8 mouse cellular contexts compared by ENCODE assay signal in genomic region chr7:83892333-83892669, GRCm38 (mm10). TPM values are rescaled to one million over a fixed set of nuclear protein-coding genes. Genes with fewer than 3 reads are reported as not detected.
DNase-seq lines count a peak whose midpoint lies in the region; ATAC-seq and TF ChIP-seq lines count a peak whose summit lies in the region.

No protein-coding gene starts in this region.

- no peak for ATAC-seq in heart, embryonic 12.5 days (ENCODE audit: insufficient number of reproducible peaks, low FRiP score)
- no peak; the same call in none of the 2 replicates for ATAC-seq in hindbrain, embryonic 11.5 days (ENCODE audit: low FRiP score)
- ATAC-seq in granulocyte monocyte progenitor cell, adult 5-6 weeks (replicated peaks; ENCODE audit: poor library complexity, severe bottlenecking) = no peak

- peaks cover 20% of the 10 kb centered on the region for H3K4me1 ChIP-seq in heart, embryonic 12.5 days (replicated peaks)
- peaks cover 0 to 3% of the 10 kb centered on the region in 2 experiments; a peak in 1 of 4 replicates for H3K4me1 ChIP-seq in ES-E14 (ENCODE audit: control insufficient read depth in 2 of 2, insufficient read depth in 2 of 2, low read length in 2 of 2, poor library complexity in 1 of 2)
- H3K4me1 ChIP-seq in hindbrain, embryonic 11.5 days (replicated peaks; ENCODE audit: control insufficient read depth, insufficient read depth, low read length) = no peaks in the 10 kb centered on the region
- H3K4me1 ChIP-seq in megakaryocyte, embryonic 14.5 days = peaks cover 58% of the 10 kb centered on the region

- peak overlapping the region; percentile 86 for H3K27ac ChIP-seq in heart, embryonic 12.5 days (ENCODE audit: poor library complexity, severe bottlenecking)
- H3K27ac ChIP-seq in ES-E14 (ENCODE audit: insufficient read depth, low read depth, low read length, poor library complexity, severe bottlenecking) = peak overlapping the region; percentile 61
- peak overlapping the region; percentile 82 for H3K27ac ChIP-seq in hindbrain, embryonic 11.5 days (ENCODE audit: low read depth, low read length)

- DNase-seq in heart, postnatal 4 days = no peak
- DNase-seq in ES-E14 (ENCODE audit: low read depth, low spot score) (no peak), adipocyte (ENCODE audit: low spot score) (no peak)
- no peak for DNase-seq in hindbrain, embryonic 11.5 days (ENCODE audit: low spot score)
- no peak for DNase-seq in B cell, adult 2 months

- under 1% methylated on average over 21 of the region's 21 CpGs for WGBS in heart, embryonic 12.5 days
- WGBS in hindbrain, embryonic 11.5 days = 0% methylated on average over 21 of the region's 21 CpGs

- in situ Hi-C loops in ES-E14 (cut with MboI; ENCODE audit: low sequenced_read_pairs in 2 of 2, unreplicated experiment in 2 of 2) = no loop called here

- no peaks in the 10 kb centered on the region for H3K9me3 ChIP-seq in heart, embryonic 12.5 days (replicated peaks)
- no peaks in the 10 kb centered on the region for H3K9me3 ChIP-seq in ES-E14 (ENCODE audit: control insufficient read depth, insufficient read depth, low read depth, low read length)
- H3K9me3 ChIP-seq in hindbrain, embryonic 11.5 days (ENCODE audit: control insufficient read depth, low read length) = no peaks in the 10 kb centered on the region
- H3K9me3 ChIP-seq in megakaryocyte, embryonic 14.5 days = no peaks in the 10 kb centered on the region

- no peaks in the 10 kb centered on the region for H3K27me3 ChIP-seq in heart, embryonic 12.5 days (replicated peaks)
- no peaks in the 10 kb centered on the region for H3K27me3 ChIP-seq in hindbrain, embryonic 11.5 days (ENCODE audit: control insufficient read depth, insufficient read depth, low read length)
- H3K27me3 ChIP-seq in megakaryocyte, embryonic 14.5 days (replicated peaks) = no peaks in the 10 kb centered on the region

- peaks cover 20% of the 10 kb centered on the region for H3K36me3 ChIP-seq in heart, embryonic 12.5 days
- H3K36me3 ChIP-seq in ES-E14 (ENCODE audit: control insufficient read depth, insufficient read depth, low read length, poor library complexity, severe bottlenecking) = peaks cover 10% of the 10 kb centered on the region; the same call in 1 of the 2 replicates
- no peaks in the 10 kb centered on the region for H3K36me3 ChIP-seq in hindbrain, embryonic 11.5 days (ENCODE audit: control insufficient read depth, insufficient read depth, low read length)
- H3K36me3 ChIP-seq in megakaryocyte, embryonic 14.5 days (replicated peaks; ENCODE audit: low read length) = peaks cover 27% of the 10 kb centered on the region

- H3K9ac ChIP-seq in heart, embryonic 12.5 days = peak overlapping the region; percentile 87
- H3K9ac ChIP-seq in ES-E14 (ENCODE audit: insufficient read depth, low read depth, low read length, poor library complexity, severe bottlenecking) = peak overlapping the region; percentile 91
- peak overlapping the region; percentile 81 for H3K9ac ChIP-seq in hindbrain, embryonic 11.5 days (ENCODE audit: low read depth, low read length)

- peak overlapping the region; percentile 80 for H3K4me3 ChIP-seq in heart, embryonic 12.5 days
- peak overlapping the region; percentile 81 to 98 for H3K4me3 ChIP-seq in ES-E14 (ENCODE audit: insufficient read depth in 1 of 2, low read depth in 1 of 2, low read length in 2 of 2, poor library complexity in 1 of 2, severe bottlenecking in 1 of 2)
- H3K4me3 ChIP-seq in hindbrain, embryonic 11.5 days (ENCODE audit: low read depth, low read length) = peak overlapping the region; percentile 76
- H3K4me3 ChIP-seq in megakaryocyte, embryonic 14.5 days (replicated peaks) = peak overlapping the region; percentile 97

- H3K4me2 ChIP-seq in heart, embryonic 12.5 days = peak overlapping the region; percentile 85
- peak overlapping the region; percentile 64 for H3K4me2 ChIP-seq in hindbrain, embryonic 11.5 days (replicated peaks; ENCODE audit: low read depth, low read length)

TF ChIP-seq in ES-E14, 5 proteins besides CTCF, POLR2A, EP300 and RAD21:
- TF ChIP-seq ZC3H11A (IDR thresholded peaks at IDR 0.05; ENCODE audit: borderline replicate concordance, low read depth, low read length) = no peak
- TF ChIP-seq HCFC1 (IDR thresholded peaks at IDR 0.05; ENCODE audit: borderline replicate concordance, insufficient read depth, low read length) = no peak
- no peak for TF ChIP-seq CHD2 (IDR thresholded peaks at IDR 0.05; ENCODE audit: low read depth, low read length)
- TF ChIP-seq MAFK (IDR thresholded peaks at IDR 0.05; ENCODE audit: insufficient read depth, low read depth, low read length) = no peak
- no peak for TF ChIP-seq ZNF384 (IDR thresholded peaks at IDR 0.05; ENCODE audit: low read depth, low read length)

RNA-seq across cellular contexts. Expression of gene Mesd, which starts 8.0 kb away (rescaled TPM):
- polyA plus RNA-seq in heart, embryonic 12.5 days (2016; fragmentation: Nextera tagmentation; extraction: Ambion mirVana) = 101 and 107 TPM in 2 replicates
- 10 to 100 TPM; 57.8 to 61.1 TPM for total RNA-seq in heart, postnatal 4 days (2021)
- 142 and 228 TPM in 2 replicates for total RNA-seq in ES-E14 (2012; rRNA removed)
- 72.8 and 73.3 TPM in 2 replicates for polyA plus RNA-seq in hindbrain, embryonic 11.5 days (2014; fragmentation: Nextera tagmentation; extraction: Ambion mirVana)
- polyA plus RNA-seq in megakaryocyte, embryonic 14.5 days (2012; ENCODE audit: insufficient read depth, low replicate concordance) = 34.7 and 35.8 TPM in 2 replicates
- 22.6 and 29.3 TPM in 2 replicates for total RNA-seq in granulocyte monocyte progenitor cell, adult 5-6 weeks (2014; fragmentation: Nextera tagmentation)
- 55.4 and 70.9 TPM in 2 replicates for total RNA-seq in granulocyte monocyte progenitor cell, adult 5-6 weeks (2017)

RNA-seq across cellular contexts. Expression of gene Tlnrd1, which starts 8.2 kb away (rescaled TPM):
- 21.2 and 22.6 TPM in 2 replicates for polyA plus RNA-seq in heart, embryonic 12.5 days (2016; fragmentation: Nextera tagmentation; extraction: Ambion mirVana)
- total RNA-seq in heart, postnatal 4 days (2021) = 10 to 100 TPM; 31.7 to 33.4 TPM
- total RNA-seq in ES-E14 (2012; rRNA removed) = 10.4 and 13.2 TPM in 2 replicates
- polyA plus RNA-seq in hindbrain, embryonic 11.5 days (2014; fragmentation: Nextera tagmentation; extraction: Ambion mirVana) = 11.6 and 14.9 TPM in 2 replicates
- polyA plus RNA-seq in megakaryocyte, embryonic 14.5 days (2012; ENCODE audit: insufficient read depth, low replicate concordance) = 23.5 and 35.1 TPM in 2 replicates
- total RNA-seq in granulocyte monocyte progenitor cell, adult 5-6 weeks (2014; fragmentation: Nextera tagmentation) = 4.9 and 5.8 TPM in 2 replicates
- total RNA-seq in granulocyte monocyte progenitor cell, adult 5-6 weeks (2017) = 5.6 and 6.4 TPM in 2 replicates
